Mouse (Mus musculus) cerebellum, adult 11 months (tissue): ENCODE data around the gene Pld1.

Experiments
- DNase-seq: peaks from one replicate; pipeline ENCODE4 v3.0.0; 2022

Gene Pld1

DNA sequence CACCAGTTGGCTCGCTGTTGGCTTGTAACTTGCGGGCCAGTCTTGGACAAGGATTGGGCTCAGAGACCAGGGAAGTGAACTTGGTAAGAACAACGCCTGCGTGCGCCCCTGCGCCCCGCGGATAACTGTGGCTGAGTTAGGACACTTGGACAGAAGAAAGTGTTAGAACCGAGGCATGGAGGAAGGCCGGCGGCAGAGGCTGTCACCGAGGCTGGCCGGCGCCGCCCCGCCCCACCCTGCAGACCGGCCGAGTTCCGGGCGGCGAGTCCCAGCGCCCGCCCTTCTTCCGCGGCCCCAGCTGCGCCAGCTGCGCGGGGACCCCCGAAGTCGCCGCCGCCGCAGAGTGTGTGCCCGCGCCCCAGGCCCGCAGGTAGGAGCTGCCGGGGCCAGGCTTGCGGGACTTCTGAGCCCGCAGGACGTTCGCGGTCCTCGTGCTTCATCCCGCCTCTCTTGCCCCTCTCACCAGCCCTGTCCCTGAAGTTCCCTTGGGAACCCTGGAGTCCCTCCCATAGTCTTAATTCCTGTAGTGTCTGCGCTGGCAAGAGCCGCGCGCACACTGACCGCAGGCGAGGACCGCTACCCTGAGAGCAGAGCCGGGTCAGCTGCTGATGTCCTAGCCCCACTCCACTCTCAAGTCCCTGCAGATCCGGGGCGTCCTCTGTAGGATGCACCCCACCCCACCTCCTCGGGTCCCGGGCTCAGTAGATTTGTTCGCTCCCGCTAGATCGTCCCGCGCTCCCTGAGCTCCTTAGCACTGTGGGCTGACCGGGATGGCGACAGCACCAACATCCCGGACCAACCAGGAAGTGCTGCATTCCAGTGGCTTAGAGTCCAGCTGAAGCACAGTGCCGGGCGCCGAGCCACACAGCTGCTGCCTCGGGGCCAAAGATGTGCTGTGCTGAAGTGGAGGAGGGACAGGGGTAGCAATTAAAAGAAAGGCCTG is at the start of gene Pld1:
Gene Pld1, plus strand, starts transcription at position 315 of the 943 bp plus-strand sequence.
- DNase-seq: peak; percentile 12

DNA sequence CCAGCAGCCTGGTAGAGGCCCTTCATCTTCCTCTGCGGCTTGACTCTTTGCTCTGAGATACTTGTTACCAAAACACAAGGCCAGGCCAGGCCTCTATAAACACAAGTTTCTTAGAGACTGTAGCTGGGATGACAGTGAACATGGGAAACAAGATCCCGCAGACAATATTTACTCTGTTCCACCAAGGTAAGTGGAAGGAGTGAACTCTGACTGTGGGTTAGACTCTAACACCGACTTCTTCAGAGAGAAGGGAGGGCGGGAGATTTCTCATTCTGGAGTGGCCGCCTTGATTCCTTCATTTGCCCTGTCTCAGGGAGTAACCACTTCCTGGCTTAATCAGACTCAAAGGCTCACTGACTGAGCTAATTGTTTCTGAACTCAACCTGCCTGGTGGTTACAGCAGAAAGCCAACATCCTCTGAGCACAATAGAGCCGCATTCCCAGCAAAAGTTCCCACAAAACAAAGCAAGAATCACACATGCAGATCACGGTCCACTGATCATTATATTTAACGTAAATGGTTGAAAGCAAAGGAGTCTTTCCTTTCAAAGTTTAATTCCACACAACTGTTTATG is 42.1 kb upstream of the Pld1 start, which contains the start of gene Tmem212:
Gene Tmem212, minus strand, starts transcription at position 51 of the 575 bp plus-strand sequence.
- DNase-seq: no peak

DNA sequence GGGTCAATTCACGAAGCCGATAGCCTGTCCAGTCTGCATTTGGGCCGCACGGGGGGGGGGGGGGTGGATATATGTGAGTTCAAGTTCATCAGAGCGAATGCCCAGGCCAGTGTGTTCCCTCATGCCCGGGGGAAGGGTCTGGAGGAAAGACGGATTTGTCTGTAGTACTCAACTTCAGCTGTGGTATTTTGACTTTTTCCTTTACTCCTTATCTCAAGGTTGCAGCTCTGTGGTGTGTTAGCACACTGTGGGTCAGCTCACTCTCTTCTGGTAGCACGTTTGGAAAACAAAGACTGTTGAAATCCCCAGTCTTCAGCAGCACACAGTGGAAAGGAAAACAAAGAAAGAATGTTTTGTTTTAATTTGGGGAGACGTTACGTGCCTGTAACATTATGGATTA is 40.3 kb upstream of the Pld1 start:
- no peak for DNase-seq

- DNase-seq: no peak
Measured at GRCm38 (mm10) chr3:27899012-27899726, 39.3 kb upstream of the Pld1 start.

DNA sequence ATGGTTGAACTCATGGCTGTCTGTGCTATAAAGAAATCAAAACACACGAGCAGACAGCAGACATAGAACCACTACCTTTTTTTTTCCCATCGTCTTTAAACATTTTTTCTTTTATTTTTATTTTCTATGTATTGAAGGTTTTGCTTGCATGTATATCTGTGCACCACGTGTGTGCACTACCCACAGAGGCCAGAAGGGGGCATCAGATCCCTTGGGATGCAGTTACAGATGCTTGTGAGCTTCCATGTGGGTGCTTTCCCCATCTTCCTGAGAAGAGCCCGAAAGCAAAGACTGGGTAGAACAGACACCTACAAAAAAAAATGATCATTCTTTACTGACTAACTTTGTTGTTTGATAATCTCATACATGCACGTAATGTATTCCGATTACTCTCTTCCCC is 36.6 kb upstream of the Pld1 start:
- no peak for DNase-seq

DNA sequence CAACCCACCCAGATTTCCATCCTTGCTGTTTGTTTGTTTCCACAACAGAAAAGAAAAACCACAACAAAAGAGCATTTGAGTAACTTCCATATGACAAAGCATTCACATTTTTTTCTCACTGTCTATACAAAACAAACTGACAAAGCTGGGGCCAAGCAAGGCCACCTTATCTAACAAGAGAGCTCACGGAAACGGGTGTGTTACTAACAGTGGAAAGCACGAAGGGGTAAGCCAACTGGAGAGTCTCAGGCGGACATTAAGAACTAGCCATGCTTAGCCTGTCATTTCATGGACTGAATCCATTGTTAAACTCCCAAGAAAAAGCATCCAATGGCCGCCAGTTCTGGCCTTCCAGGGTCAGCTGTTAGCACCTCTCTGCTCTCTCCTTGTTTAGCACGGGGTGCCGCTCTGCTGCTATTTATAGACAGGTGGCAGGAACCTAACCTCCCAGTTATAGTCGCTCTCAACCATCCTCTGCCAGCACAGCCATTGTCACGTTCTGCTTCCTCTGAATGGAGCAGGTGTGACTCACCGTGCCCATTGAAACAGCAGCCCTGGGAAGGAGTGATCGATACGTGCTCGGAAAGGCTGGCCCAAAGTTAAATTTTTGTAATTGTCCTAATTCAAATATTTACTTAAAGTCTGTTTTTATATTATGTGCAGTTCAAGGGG is 33.7 kb upstream of the Pld1 start:
- no peak for DNase-seq

DNA sequence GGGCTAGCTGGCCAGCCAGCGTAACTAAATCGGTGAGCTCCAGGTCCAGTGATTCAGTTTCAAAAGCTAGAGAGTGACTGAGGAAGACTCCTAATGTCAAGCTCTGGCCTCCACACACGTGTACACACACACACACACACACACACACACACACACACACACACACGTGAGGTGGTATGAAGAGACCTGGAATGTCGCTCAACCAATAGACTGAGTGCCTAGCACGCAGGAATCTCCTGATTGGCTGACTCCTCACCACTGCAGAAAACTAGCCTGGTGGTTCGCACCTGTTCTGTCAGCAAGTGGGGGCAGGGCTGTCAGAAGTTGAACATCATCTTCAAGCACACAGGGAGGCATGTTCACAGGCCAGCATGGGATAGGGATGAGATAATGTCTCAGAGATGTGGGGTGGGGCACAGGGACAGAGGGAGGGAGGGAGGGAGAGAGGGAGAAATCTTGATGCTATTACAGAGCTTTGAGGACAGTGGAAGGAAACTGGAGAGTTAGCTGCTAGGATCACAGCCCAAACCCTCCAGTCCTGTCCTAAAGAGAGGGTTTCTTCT is 31.8 kb upstream of the Pld1 start:
- no peak for DNase-seq

DNA sequence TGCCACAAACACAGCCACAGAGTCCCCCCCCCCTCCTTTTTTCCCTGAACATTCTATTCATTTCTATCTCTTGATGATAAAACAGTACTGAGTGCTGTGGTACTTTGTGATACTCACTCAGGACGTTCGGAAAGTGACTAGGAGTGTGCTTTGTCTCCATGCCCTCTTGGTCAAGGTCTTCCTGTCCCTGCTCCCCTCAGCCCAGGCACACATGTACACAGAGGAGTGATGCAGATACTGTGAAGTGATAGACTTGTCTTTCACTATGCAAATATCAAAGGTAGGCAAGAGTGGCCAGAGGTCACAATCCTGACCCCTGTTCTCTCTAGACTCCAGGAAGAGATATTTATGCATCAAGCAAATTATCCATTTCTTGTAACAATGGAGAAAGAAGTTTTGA is 31.2 kb upstream of the Pld1 start:
- no peak for DNase-seq

- DNase-seq: no peak
Measured at GRCm38 (mm10) chr3:27908316-27908715, 30.2 kb upstream of the Pld1 start.

- DNase-seq: no peak
Measured at GRCm38 (mm10) chr3:27909016-27909415, 29.5 kb upstream of the Pld1 start.

DNA sequence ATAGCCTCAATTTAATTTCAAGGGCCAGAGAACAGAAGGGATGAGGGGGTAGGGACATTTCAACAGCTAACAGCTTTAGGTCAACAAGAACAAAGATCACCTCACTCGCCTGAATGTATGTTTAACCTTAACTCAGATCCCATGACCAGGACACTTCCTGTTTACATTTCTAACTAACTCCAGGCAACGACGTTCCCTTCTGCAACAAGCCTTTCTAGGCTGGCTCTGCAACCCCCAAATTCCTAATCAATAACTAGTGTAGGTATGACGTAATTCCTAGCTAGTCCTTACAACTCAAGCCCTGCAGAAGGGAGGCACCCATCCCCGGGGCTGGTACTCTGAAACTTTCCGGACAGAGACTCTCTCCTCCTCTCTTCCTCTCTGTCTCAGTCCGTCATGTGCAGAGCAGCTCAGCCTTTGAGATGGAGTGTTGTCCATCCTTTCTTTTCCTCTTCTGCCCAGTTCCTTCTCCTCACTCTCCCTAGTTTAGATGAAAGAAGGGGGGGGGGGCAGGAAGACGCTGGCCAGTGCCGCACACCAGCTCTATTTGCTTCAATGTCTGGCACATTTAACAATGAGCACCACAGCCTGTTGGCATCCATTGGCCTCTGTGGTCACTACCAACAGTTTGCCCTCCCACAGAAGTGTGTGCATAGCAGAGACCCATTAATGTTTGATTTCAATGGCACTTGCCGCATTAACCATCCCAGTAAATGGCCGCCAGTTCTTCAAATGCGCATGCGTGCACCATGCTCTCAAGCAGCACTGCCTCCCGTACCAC is 19.6 kb upstream of the Pld1 start:
- DNase-seq: no peak

DNA sequence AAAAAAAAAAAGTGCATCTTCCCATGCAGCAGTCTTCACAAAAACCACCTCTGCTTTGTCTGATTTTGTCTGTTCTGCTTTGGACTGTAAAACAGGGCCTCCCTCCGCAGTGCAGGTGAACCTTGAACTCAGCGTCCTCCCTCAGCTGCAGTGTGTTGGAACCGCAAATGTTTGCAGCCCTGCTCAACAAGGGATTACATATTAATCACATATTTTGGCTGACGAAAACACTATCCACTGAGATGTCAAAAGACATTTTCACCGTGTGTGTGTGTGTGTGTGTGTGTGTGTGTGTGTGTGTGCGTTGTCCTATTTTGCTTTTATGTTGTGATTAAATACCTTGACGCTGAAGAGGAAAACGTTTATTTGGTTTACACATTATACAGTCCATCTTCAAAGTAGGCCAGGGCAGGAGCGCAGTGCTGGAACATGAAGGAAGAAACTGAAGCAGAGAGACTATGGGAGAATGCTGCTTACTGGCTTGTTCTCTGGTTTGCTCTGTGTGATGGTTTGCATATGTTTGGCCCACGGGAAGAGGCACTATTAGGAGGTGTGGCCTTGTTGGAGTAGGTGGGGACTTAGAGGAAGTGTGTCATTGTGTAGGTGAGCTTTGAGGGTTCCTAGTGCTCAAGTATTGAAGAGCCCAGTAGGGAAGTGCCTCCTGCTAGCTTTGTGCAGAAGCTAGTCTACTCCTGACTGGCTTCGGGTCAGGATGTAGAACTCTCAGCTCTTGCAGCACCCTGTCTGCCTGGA is 17.1 kb upstream of the Pld1 start:
- DNase-seq: no peak

GRCm38 (mm10) chr3:27924037-27924436 is 14.5 kb upstream of the Pld1 start:
- no peak for DNase-seq

DNA sequence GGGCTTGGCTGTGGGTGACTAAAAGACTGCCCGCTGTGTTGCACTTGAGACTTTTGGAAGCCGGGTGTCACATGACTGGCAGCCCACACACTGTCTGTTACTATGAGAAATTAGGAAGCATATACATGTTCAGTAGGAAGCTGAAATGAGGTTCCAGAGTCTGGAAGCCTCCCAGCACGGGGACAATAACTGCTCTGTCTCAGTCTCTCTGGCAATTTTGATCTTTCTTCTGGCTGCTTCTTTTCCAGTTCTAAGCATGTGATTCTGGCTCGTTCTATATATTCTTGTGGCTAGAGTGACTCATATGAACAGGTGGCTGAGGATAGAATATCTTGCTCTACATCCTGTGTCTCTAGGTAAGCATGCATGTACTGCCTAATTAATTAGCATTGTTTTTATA is 9.3 kb upstream of the Pld1 start:
- DNase-seq: no peak

- DNase-seq: no peak
Measured at GRCm38 (mm10) chr3:27932391-27932790, 6.1 kb upstream of the Pld1 start.

DNA sequence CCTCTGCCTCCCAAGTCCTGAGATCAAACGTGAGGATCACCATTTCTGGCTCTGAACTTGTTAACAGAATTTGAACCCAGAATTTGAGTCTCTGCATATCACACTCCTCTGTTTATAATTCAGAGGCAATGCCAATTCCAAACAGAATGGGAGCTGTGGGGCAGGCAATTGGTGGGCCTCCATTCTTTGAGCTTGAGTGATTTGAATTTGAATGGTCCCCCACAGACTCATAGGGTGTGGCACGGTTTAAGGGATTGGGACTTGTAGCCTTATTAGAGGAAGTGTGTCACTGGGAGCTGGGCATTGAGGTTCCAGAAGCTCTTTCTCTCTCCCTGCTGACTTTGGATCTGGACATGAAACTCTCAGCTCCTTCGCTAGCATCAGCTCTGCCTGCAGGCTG is 2.9 kb upstream of the Pld1 start:
- DNase-seq: no peak

- no peak for DNase-seq
Measured at GRCm38 (mm10) chr3:27936731-27937130, 1.8 kb upstream of the Pld1 start.

GRCm38 (mm10) chr3:27937144-27938110 is 1.1 kb upstream of the Pld1 start:
- no peak for DNase-seq

GRCm38 (mm10) chr3:27941634-27942033 is 3.1 kb downstream of the Pld1 start:
- DNase-seq: no peak

DNA sequence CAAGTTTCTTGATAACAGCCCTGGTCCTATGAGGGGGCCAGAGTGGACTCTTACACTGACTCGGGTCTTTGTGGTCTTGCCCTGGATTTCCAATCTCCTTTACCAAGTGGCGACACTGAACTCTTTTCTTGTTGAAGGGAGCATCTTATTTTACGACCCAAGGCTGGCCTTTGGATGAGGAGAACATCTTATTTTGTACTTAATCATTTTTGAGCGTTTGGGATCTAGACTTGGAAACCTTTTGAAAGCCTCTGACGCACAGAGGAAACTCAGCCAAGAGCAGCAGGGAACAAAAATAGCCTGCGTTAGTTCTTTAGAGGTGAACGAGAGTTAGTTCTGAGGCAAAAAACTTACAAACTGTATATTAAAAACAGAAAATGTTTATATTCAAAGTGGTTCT is 4.5 kb downstream of the Pld1 start:
- DNase-seq: no peak
